ENCODE assay signal across 8 mouse cellular contexts in genomic region chr8:45844097-45844885, GRCm38 (mm10). TPM values are rescaled to one million over a fixed set of nuclear protein-coding genes. Genes with fewer than 3 reads are reported as not detected.
DNase-seq lines count a peak whose midpoint lies in the region; ATAC-seq and TF ChIP-seq lines count a peak whose summit lies in the region.

No protein-coding gene starts in this region.

- H3K4me3 ChIP-seq in cerebellum, adult 2 months (replicated peaks; ENCODE audit: insufficient read depth, low read depth, low read length) = no peak overlapping the region
- H3K4me3 ChIP-seq in heart, embryonic 11.5 days (ENCODE audit: low read depth, low read length) = no peak overlapping the region
- no peak overlapping the region for H3K4me3 ChIP-seq in liver, postnatal 0 days (ENCODE audit: low read depth, low read length)

- no peak overlapping the region for H3K4me2 ChIP-seq in heart, embryonic 11.5 days
- no peak overlapping the region for H3K4me2 ChIP-seq in liver, postnatal 0 days (ENCODE audit: low read depth, low read length)

- no peak overlapping the region for H3K9ac ChIP-seq in heart, embryonic 11.5 days (ENCODE audit: low read depth, low read length)
- H3K9ac ChIP-seq in liver, postnatal 0 days (replicated peaks) = no peak overlapping the region

- H3K9me3 ChIP-seq in heart, embryonic 11.5 days (replicated peaks; ENCODE audit: control insufficient read depth, low read length) = no peaks in the 10 kb centered on the region
- H3K9me3 ChIP-seq in liver, postnatal 0 days (ENCODE audit: low read length) = no peaks in the 10 kb centered on the region

- whole genome bisulfite sequencing in cerebellum, adult 2 months = 5% methylated on average over 6 of the region's 6 CpGs
- WGBS in heart, embryonic 11.5 days (ENCODE audit: insufficient replicate concordance) = 54% methylated on average over 6 of the region's 6 CpGs
- WGBS in liver, postnatal 0 days (ENCODE audit: insufficient replicate concordance) = 67% methylated on average over 6 of the region's 6 CpGs

- no peak for TF ChIP-seq CTCF in cerebellum, adult 2 months (IDR thresholded peaks at IDR 0.05; ENCODE audit: borderline replicate concordance, insufficient read depth, low read depth, low read length)
- no peak for TF ChIP-seq CTCF in liver, postnatal 0 days (IDR thresholded peaks at IDR 0.05; ENCODE audit: low read depth)

- peaks cover 2% of the 10 kb centered on the region; the same call in 1 of the 2 replicates for H3K4me1 ChIP-seq in cerebellum, adult 2 months (ENCODE audit: control insufficient read depth, insufficient read depth, low read length)
- H3K4me1 ChIP-seq in heart, embryonic 11.5 days (ENCODE audit: control insufficient read depth, insufficient read depth, low read length) = peaks cover 24% of the 10 kb centered on the region
- H3K4me1 ChIP-seq in liver, postnatal 0 days (ENCODE audit: insufficient read depth) = no peaks in the 10 kb centered on the region

- no peaks in the 10 kb centered on the region for H3K36me3 ChIP-seq in heart, embryonic 11.5 days (ENCODE audit: control insufficient read depth, insufficient read depth, low read length)
- H3K36me3 ChIP-seq in liver, postnatal 0 days (replicated peaks; ENCODE audit: insufficient read depth, low read length) = no peaks in the 10 kb centered on the region

- H3K27ac ChIP-seq in cerebellum, adult 2 months (ENCODE audit: insufficient read depth, low read length) = no peak overlapping the region; the same call in 1 of the 2 replicates
- peak overlapping the region; percentile 84 for H3K27ac ChIP-seq in heart, embryonic 11.5 days (ENCODE audit: low read depth, low read length)
- H3K27ac ChIP-seq in liver, postnatal 0 days (ENCODE audit: low read depth) = no peak overlapping the region

- ATAC-seq in heart, embryonic 11.5 days (replicated peaks; ENCODE audit: insufficient number of reproducible peaks, low FRiP score, low TSS enrichment) = no peak
- no peak for ATAC-seq in liver, postnatal 0 days

- no peak for TF ChIP-seq EP300 in liver, postnatal 0 days (IDR thresholded peaks at IDR 0.05; ENCODE audit: low read depth)

- no peak for TF ChIP-seq POLR2A in cerebellum, adult 2 months (IDR thresholded peaks at IDR 0.05; ENCODE audit: borderline replicate concordance, insufficient read depth, low read length)

- peak; percentile 90 for DNase-seq in brain, adult 2 months (ENCODE audit: low read depth, low spot score)
- DNase-seq in cerebellum, adult 2 months = peak; percentile 39 to 66
- DNase-seq in layer of hippocampus, postnatal 36 days = peak; percentile 62 to 76
- DNase-seq in right cerebral cortex, adult 18-20 months = peak; percentile 79
- no peak for DNase-seq in kidney, postnatal 36 days
- DNase-seq in liver, postnatal 0 days = no peak
- no peak for DNase-seq in adrenal gland, postnatal 25 days

- no peaks in the 10 kb centered on the region for H3K27me3 ChIP-seq in cerebellum, adult 2 months (ENCODE audit: control insufficient read depth, insufficient read depth, low read length)
- no peaks in the 10 kb centered on the region for H3K27me3 ChIP-seq in heart, embryonic 11.5 days (ENCODE audit: control insufficient read depth, insufficient read depth, low read length)
- no peaks in the 10 kb centered on the region for H3K27me3 ChIP-seq in liver, postnatal 0 days (ENCODE audit: insufficient read depth, low read length)

RNA-seq across cellular contexts. Expression of gene Pdlim3, which starts 41.0 kb away (rescaled TPM):
- polyA plus RNA-seq in cerebellum, adult 2 months (2012; rRNA removed) = 3.8 and 4.2 TPM in 2 replicates
- polyA plus RNA-seq in heart, embryonic 11.5 days (2014; fragmentation: Nextera tagmentation; extraction: Ambion mirVana) = 307 and 355 TPM in 2 replicates
- total RNA-seq in layer of hippocampus, postnatal 36 days (2021) = 1 to 10 TPM; 1.1 to 1.4 TPM
- polyA plus RNA-seq in liver, postnatal 0 days (2015; fragmentation: Nextera tagmentation; extraction: Ambion mirVana) = 2.1 and 4.0 TPM in 2 replicates
- total RNA-seq in adrenal gland, postnatal 25 days (2021) = 1.4 and 1.9 TPM in 2 replicates

Comparison
In these comparisons a context has a peak if more than half of its experiments do, and no peak if none do; other contexts are left out.
1. DNase-seq: peak in brain, adult 2 months (single experiment), cerebellum, adult 2 months (2 of 2), layer of hippocampus, postnatal 36 days (2 of 2) and right cerebral cortex, adult 18-20 months (single experiment); none in kidney, postnatal 36 days (0 of 2), liver, postnatal 0 days (single experiment) and adrenal gland, postnatal 25 days (single experiment).
2. RNA of gene Pdlim3, which starts 41.0 kb away (polyA plus RNA-seq): 307 to 355 TPM in heart, embryonic 11.5 days; 3.8 to 4.2 TPM in cerebellum, adult 2 months and 2.1 to 4.0 TPM in liver, postnatal 0 days; every median in the first group is over 10 times any median in the second.